Mouse (Mus musculus): ENCODE data around the gene Aggf1. TPM values are rescaled to one million over a fixed set of nuclear protein-coding genes. Genes with fewer than 3 reads are reported as not detected.

Aggf1 gene
- polyA plus RNA-seq, 1 experiment from 2014 or later, result 35.1 TPM

GRCm38 (mm10) chr13:95319153-95319552, 56.0 kb downstream of the Aggf1 start:
- H3K27me3 ChIP-seq, result no peaks in the 10 kb centered on the region

GRCm38 (mm10) chr13:95312016-95312415, 63.1 kb downstream of the Aggf1 start:
- Histone ChIP-seq H3K9me3 (replicated peaks) (no peaks in the 10 kb centered on the region), H3K4me1 (no peaks in the 10 kb centered on the region), H3K4me2 (replicated peaks) (no peak overlapping the region), H3K27ac (replicated peaks) (no peak overlapping the region), H3K36me3 (no peaks in the 10 kb centered on the region), H3K4me3 (replicated peaks) (no peak overlapping the region), H3K27me3 (no peaks in the 10 kb centered on the region), H3K9ac (no peak overlapping the region)
- 72% methylated on average over 6 of the region's 6 CpGs for WGBS
- ATAC-seq (ENCODE audit: insufficient number of reproducible peaks, low FRiP score, low TSS enrichment, low read depth), result no peak

More at GRCm38 (mm10) chr13:95319153-95319552, 56.0 kb downstream of the Aggf1 start:
- H3K27ac ChIP-seq (replicated peaks), result no peak overlapping the region
- H3K36me3 ChIP-seq, result no peaks in the 10 kb centered on the region
- no peak overlapping the region for H3K9ac ChIP-seq
- H3K4me1 ChIP-seq, result 0 out of 2 replicates have a peak, but pooled peaks cover 5% of the 10 kb centered on the region
- H3K9me3 ChIP-seq (replicated peaks), result no peaks in the 10 kb centered on the region
- H3K4me2 ChIP-seq (replicated peaks), result no peak overlapping the region
- no peak for ATAC-seq (ENCODE audit: insufficient number of reproducible peaks, low FRiP score, low TSS enrichment, low read depth)
- no peak overlapping the region for H3K4me3 ChIP-seq (replicated peaks)
- 67% methylated on average over 6 of the region's 6 CpGs for WGBS

- H3K4me1 ChIP-seq, result no peaks in the 10 kb centered on the region
- H3K9ac ChIP-seq, result no peak overlapping the region
- H3K9me3 ChIP-seq (replicated peaks), result no peaks in the 10 kb centered on the region
- 64% methylated on average over 8 of the region's 8 CpGs for WGBS
- no peaks in the 10 kb centered on the region for H3K27me3 ChIP-seq
- no peak for ATAC-seq (ENCODE audit: insufficient number of reproducible peaks, low FRiP score, low TSS enrichment, low read depth)
- no peaks in the 10 kb centered on the region for H3K36me3 ChIP-seq
- H3K27ac ChIP-seq (replicated peaks), result no peak overlapping the region
- no peak overlapping the region for H3K4me2 ChIP-seq (replicated peaks)
- no peak overlapping the region for H3K4me3 ChIP-seq (replicated peaks)
These were observed 68.0 kb downstream of the Aggf1 start for GRCm38 (mm10) chr13:95307100-95307655.

GRCm38 (mm10) chr13:95306596-95306995, 68.6 kb downstream of the Aggf1 start:
- H3K36me3 ChIP-seq, result no peaks in the 10 kb centered on the region
- no peak for ATAC-seq (ENCODE audit: insufficient number of reproducible peaks, low FRiP score, low TSS enrichment, low read depth)
- no peaks in the 10 kb centered on the region for H3K9me3 ChIP-seq (replicated peaks)
- 61% methylated on average over 4 of the region's 4 CpGs for WGBS
- H3K4me1 ChIP-seq, result no peaks in the 10 kb centered on the region
- no peak overlapping the region for H3K27ac ChIP-seq (replicated peaks)
- no peak overlapping the region for H3K9ac ChIP-seq
- no peak overlapping the region for H3K4me2 ChIP-seq (replicated peaks)
- no peaks in the 10 kb centered on the region for H3K27me3 ChIP-seq
- H3K4me3 ChIP-seq (replicated peaks), result no peak overlapping the region

Other genes with a start within 250 kb of the Aggf1 start
- gene Pde8b, start 125.0 kb downstream of the Aggf1 start, polyA plus RNA-seq (2015; fragmentation: Nextera tagmentation; extraction: Ambion mirVana), result 3.1 and 3.7 TPM in 2 replicates
- gene Zbed3, start 51.7 kb downstream of the Aggf1 start, polyA plus RNA-seq (2015; fragmentation: Nextera tagmentation; extraction: Ambion mirVana), result 57.1 and 59.8 TPM in 2 replicates
- gene Crhbp, start 69.6 kb upstream of the Aggf1 start, polyA plus RNA-seq (2015; fragmentation: Nextera tagmentation; extraction: Ambion mirVana), result 0.09 and 0.68 TPM in 2 replicates
- 5.2 and 6.3 TPM in 2 replicates for gene S100z, start 103.4 kb upstream of the Aggf1 start, polyA plus RNA-seq (2015; fragmentation: Nextera tagmentation; extraction: Ambion mirVana)
- 4.5 and 5.1 TPM in 2 replicates for gene F2rl1, start 149.9 kb upstream of the Aggf1 start, polyA plus RNA-seq (2015; fragmentation: Nextera tagmentation; extraction: Ambion mirVana)
- gene F2r, start 243.1 kb upstream of the Aggf1 start, polyA plus RNA-seq (2015; fragmentation: Nextera tagmentation; extraction: Ambion mirVana), result 81.7 and 82.3 TPM in 2 replicates

Measured in embryonic facial prominence, embryonic 15.5 days (tissue).